Mouse (Mus musculus): ENCODE measurements around the gene Mto1.

DNA sequence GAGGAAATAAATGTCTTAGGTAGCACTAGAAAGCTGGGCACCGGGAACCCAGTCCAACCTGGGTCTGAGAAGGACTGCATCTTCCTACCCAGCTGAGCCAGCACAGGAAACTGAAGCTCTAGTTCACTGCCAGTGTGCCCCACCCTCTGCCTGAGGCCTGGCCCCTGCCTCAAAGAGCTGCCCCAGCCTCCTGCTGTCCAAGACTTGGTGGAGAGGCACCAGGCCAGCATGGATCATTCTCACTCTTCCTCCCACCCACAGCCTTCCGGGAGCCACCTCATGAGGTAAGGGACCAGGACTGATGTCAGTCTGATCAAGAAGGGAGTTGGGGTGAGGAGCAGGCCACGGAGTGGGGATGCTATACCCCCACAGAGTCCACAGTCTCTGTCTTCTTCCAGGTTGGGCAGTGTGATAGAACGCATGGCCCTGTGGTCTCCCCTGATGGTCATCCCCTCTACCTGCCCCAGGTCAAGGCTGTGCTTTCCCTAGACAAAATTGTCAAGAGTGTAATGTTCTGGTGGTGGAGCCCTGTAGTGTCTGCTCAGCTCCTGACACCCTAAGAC lies 19.1 kb upstream of the Mto1 start:
- TF ChIP-seq USF1 (IDR thresholded peaks at IDR 0.05; ENCODE audit: low read depth, low read length) = no peak
- TF ChIP-seq POLR2A (IDR thresholded peaks at IDR 0.05; ENCODE audit: control insufficient read depth in 1 of 2, insufficient read depth in 1 of 2, low read depth in 1 of 2, low read length in 2 of 2, poor library complexity in 1 of 2) = no peak
- TF ChIP-seq MAFK (IDR thresholded peaks at IDR 0.05; ENCODE audit: borderline replicate concordance, low read depth, low read length) = no peak
- no peak for TF ChIP-seq NRF1 (IDR thresholded peaks at IDR 0.05; ENCODE audit: insufficient read depth, low read depth, low read length, poor library complexity, severe bottlenecking)
- TF ChIP-seq TBP (IDR thresholded peaks at IDR 0.05; ENCODE audit: low read depth, low read length) = no peak
- TF ChIP-seq CTCF (IDR thresholded peaks at IDR 0.05 in 2 of 3, conservative IDR thresholded peaks at IDR 0.05 in 1 of 3; ENCODE audit: control insufficient read depth in 1 of 3, insufficient read depth in 1 of 3, low read depth in 2 of 3, low read length in 3 of 3, poor library complexity in 1 of 3, severe bottlenecking in 1 of 3) = no peak
- TF ChIP-seq ZNF384 (IDR thresholded peaks at IDR 0.05; ENCODE audit: low read depth, low read length) = no peak
- no peak for TF ChIP-seq GATA1 (IDR thresholded peaks at IDR 0.05; ENCODE audit: low read depth, low read length)
- no peak for TF ChIP-seq MAX (IDR thresholded peaks at IDR 0.05; ENCODE audit: low read length)
- no peak for TF ChIP-seq USF2 (IDR thresholded peaks at IDR 0.05; ENCODE audit: borderline replicate concordance in 1 of 2, insufficient read depth in 1 of 2, low read depth in 1 of 2, low read length in 2 of 2)
- no peak for TF ChIP-seq TAL1 (IDR thresholded peaks at IDR 0.05; ENCODE audit: low read length)
- no peak for TF ChIP-seq MXI1 (IDR thresholded peaks at IDR 0.05; ENCODE audit: low read depth, low read length)
